Mouse (Mus musculus) kidney, adult 2 months (tissue): ENCODE results near the gene Gsto2.

Experiments used
- CTCF ChIP-seq: fragments of 200-500 bp; conservative IDR thresholded peaks from 2 replicates; pipeline ENCODE4 v1.5.1; 2011; ENCODE audit warnings: low read depth, mild to moderate bottlenecking, control low read depth, low read length, moderate library complexity, mixed read lengths; ENCODE audit not compliant: insufficient read depth, insufficient read length
- POLR2A ChIP-seq: fragments of 200-500 bp; IDR thresholded peaks from one replicate; pipeline ENCODE4 v1.6.1; 2011; ENCODE audit warnings: low read depth, low read length, control low read depth

DNA sequence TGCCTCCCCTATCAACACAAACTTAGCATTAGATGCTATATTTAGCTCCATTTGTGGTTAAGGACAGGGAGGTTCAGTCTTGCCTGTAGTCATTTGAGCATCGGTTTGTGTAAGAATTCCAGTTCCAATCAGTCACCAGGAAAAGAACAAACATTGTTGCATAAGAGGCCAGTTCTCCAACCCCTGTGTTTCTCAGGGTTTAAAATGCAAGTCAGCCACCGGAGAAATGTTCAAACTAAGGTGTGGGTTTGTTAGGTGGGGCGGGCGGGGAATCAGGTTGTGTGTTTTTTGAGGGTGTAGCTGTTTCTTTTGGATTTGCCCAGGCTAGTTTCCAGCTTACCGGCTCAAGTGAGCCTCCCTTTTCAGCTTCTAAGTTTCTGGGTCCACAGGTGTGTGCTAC lies 30.7 kb upstream of the Gsto2 start:
- TF ChIP-seq POLR2A (no peak), CTCF (no peak)
